Mouse (Mus musculus) limb, embryonic 14.5 days (tissue): ENCODE results near the gene Tapt1. TPM values are rescaled to one million over a fixed set of nuclear protein-coding genes. Genes with fewer than 3 reads are reported as not detected.

Experiments
- ATAC-seq: fragments of 200-750 bp; cut with Nextera tagmentation; 2 replicates; pipeline ENCODE4 v1.8.0; 2017; ENCODE audit warnings: low read depth, moderate number of reproducible peaks, moderate TSS enrichment; ENCODE audit not compliant: low FRiP score
- DNase-seq: peaks from one replicate; pipeline ENCODE4 v3.0.0-alpha.2; 2015; ENCODE audit warnings: low spot score
- H3K27ac ChIP-seq: fragments of 300-500 bp; sonication (generic); replicated peaks from 2 replicates; pipeline ENCODE4 v1.5.1; 2014; ENCODE audit warnings: low read depth, mild to moderate bottlenecking, low read length, moderate library complexity, mixed read lengths
- H3K27me3 ChIP-seq: fragments of 300-500 bp; sonication (generic); 2 replicates; pipeline ENCODE4 v1.6.1; 2014; ENCODE audit warnings: low read length, mixed read lengths; ENCODE audit not compliant: control insufficient read depth, insufficient read depth
- H3K36me3 ChIP-seq: fragments of 300-500 bp; sonication (generic); 2 replicates; pipeline ENCODE4 v1.6.1; 2014; ENCODE audit warnings: mild to moderate bottlenecking, low read length, moderate library complexity, mixed read lengths; ENCODE audit not compliant: control insufficient read depth, insufficient read depth
- H3K4me1 ChIP-seq: fragments of 300-500 bp; sonication (generic); 2 replicates; pipeline ENCODE4 v1.6.1; 2014; ENCODE audit warnings: antibody characterized with exemption, low read length, mixed read lengths; ENCODE audit not compliant: control insufficient read depth, insufficient read depth
- H3K4me2 ChIP-seq: fragments of 300-500 bp; sonication (generic); replicated peaks from 2 replicates; pipeline ENCODE4 v1.6.1; 2014; ENCODE audit warnings: low read depth, mild to moderate bottlenecking, low read length, moderate library complexity; ENCODE audit not compliant: severe bottlenecking
- H3K4me3 ChIP-seq: fragments of 300-500 bp; sonication (generic); replicated peaks from 2 replicates; pipeline ENCODE4 v1.5.1; 2014; ENCODE audit warnings: low read length
- H3K9ac ChIP-seq: fragments of 300-500 bp; sonication (generic); 2 replicates; pipeline ENCODE4 v1.6.1; 2014; ENCODE audit warnings: mild to moderate bottlenecking, low read depth, low read length, moderate library complexity; ENCODE audit not compliant: severe bottlenecking
- H3K9me3 ChIP-seq: fragments of 300-500 bp; sonication (generic); 2 replicates; pipeline ENCODE4 v1.6.1; 2016; ENCODE audit warnings: low read length; ENCODE audit not compliant: control insufficient read depth
- POLR2A ChIP-seq: fragments of 200-500 bp; IDR thresholded peaks from 2 replicates; pipeline ENCODE4 v1.8.0; 2012; ENCODE audit warnings: inconsistent platforms, mild to moderate bottlenecking, moderate library complexity, borderline replicate concordance; ENCODE audit not compliant: insufficient read depth, insufficient read length; ENCODE audit errors: extremely low read depth
- WGBS: fragments of 180-500 bp; shearing (Covaris S2); extraction: QIAGEN DNeasy Blood & Tissue Kit; methylation state at CpG from one replicate; pipeline ENCODE4 v1.1.7; 2014; 5-methylcytosine and 5-hydroxymethylcytosine counted together
- polyA plus RNA-seq, 2 experiments: library from polyadenylated mRNA; depleted of rRNA in 1 of 2; stranded (reverse) in 1 of 2; unstranded in 1 of 2; fragments of >200 nt; fragmentation: Nextera tagmentation in 1 of 2; extraction: Ambion mirVana in 1 of 2; gene quantifications; 2 replicates each; pipeline versions ENCODE4 v1.2.1 to v1.2.3; 2012 to 2014

Tapt1 gene
- polyA plus RNA-seq, 2 experiments, result 36.0 to 47.9 TPM

DNA sequence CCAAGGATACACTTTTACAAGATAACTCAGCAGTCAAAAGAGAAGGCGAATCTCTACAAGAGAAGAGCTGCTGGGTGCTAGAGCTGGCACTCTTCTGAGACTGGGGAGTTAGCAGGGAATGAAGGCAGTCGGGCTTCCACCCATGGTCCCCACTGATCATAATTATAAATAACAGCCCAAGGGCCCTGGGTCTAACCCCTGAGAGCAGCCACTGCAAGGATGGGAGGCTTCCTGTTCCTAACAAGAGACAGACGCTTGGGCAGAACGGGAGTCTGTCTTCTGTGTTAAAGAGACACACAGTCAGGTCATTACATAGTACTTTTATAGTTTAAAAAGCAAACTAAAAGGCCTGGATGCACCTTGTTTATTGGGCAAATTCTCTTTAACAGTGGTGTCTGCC lies 6.6 kb downstream of the Tapt1 start:
- TF ChIP-seq POLR2A, result no peak
- DNase-seq, result no peak
- 48% methylated on average over 4 of the region's 4 CpGs for WGBS

DNA sequence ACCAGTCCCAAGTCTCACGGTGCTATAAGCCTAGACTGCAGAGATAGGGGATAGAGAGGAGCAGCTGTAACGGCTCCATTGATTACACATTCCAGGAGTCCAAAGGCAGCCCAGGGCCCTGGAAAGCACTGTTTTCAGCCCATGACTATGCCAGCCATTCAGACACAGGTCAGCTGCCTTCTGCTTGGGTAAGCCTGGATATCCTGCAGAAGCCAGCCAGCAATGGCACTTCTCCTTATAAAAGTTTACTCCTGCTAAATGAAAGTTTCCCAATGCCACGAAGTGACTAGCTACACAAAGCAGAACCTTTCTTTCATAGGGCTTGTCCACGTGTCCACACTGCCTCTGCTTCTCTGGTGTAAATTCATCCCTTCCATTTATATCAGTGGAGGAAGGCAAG lies 7.9 kb downstream of the Tapt1 start:
- no peak overlapping the region for H3K9ac ChIP-seq
- H3K36me3 ChIP-seq, result peaks cover 12% of the 10 kb centered on the region; the same call in 1 of the 2 replicates
- no peak overlapping the region for H3K27ac ChIP-seq
- H3K4me2 ChIP-seq, result no peak overlapping the region
- WGBS, result 79% methylated on average over 4 of the region's 4 CpGs
- no peaks in the 10 kb centered on the region for H3K27me3 ChIP-seq
- no peak for TF ChIP-seq POLR2A
- H3K9me3 ChIP-seq, result no peaks in the 10 kb centered on the region
- DNase-seq, result no peak
- ATAC-seq, result no peak
- H3K4me3 ChIP-seq, result no peak overlapping the region
- H3K4me1 ChIP-seq, result 0 out of 2 replicates have a peak, but pooled peaks cover 3% of the 10 kb centered on the region

More for the DNA sequence above, 6.6 kb downstream of the Tapt1 start:
- H3K9me3 ChIP-seq, result no peaks in the 10 kb centered on the region
- no peaks in the 10 kb centered on the region for H3K27me3 ChIP-seq
- H3K4me1 ChIP-seq, result peaks cover 9% of the 10 kb centered on the region
- H3K9ac ChIP-seq, result no peak overlapping the region
- H3K4me3 ChIP-seq, result no peak overlapping the region
- no peak overlapping the region for H3K27ac ChIP-seq
- peaks cover 11% of the 10 kb centered on the region; the same call in 1 of the 2 replicates for H3K36me3 ChIP-seq
- H3K4me2 ChIP-seq, result no peak overlapping the region
- no peak for ATAC-seq

DNA sequence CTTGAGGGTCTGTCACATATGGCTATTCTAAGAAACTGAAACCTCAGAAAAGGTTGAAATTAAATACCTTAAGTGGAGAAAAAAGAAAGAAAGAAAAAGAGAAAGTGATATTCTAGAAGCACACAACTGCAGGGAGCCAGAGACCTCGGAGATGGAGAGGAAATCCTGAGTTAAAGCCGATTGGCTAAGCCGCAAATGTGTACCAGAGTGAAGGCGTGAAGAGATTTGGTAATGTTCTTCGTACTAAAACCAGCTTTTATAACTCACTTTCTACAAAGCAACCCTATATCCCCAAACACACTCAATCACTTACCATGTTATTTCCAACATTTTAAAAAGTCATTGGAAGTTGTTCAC lies 8.8 kb downstream of the Tapt1 start:
- ATAC-seq (peak; percentile 23; the same call in 1 of the 2 replicates), DNase-seq (no peak)
- Histone ChIP-seq H3K36me3 (0 out of 2 replicates have a peak, but pooled peaks cover 11% of the 10 kb centered on the region), H3K9me3 (no peaks in the 10 kb centered on the region), H3K27me3 (no peaks in the 10 kb centered on the region), H3K4me2 (no peak overlapping the region), H3K27ac (no peak overlapping the region), H3K4me3 (no peak overlapping the region), H3K9ac (no peak overlapping the region), H3K4me1 (0 out of 2 replicates have a peak, but pooled peaks cover 3% of the 10 kb centered on the region)
- no peak for TF ChIP-seq POLR2A
- WGBS, result 43% methylated on average over 5 of the region's 5 CpGs

DNA sequence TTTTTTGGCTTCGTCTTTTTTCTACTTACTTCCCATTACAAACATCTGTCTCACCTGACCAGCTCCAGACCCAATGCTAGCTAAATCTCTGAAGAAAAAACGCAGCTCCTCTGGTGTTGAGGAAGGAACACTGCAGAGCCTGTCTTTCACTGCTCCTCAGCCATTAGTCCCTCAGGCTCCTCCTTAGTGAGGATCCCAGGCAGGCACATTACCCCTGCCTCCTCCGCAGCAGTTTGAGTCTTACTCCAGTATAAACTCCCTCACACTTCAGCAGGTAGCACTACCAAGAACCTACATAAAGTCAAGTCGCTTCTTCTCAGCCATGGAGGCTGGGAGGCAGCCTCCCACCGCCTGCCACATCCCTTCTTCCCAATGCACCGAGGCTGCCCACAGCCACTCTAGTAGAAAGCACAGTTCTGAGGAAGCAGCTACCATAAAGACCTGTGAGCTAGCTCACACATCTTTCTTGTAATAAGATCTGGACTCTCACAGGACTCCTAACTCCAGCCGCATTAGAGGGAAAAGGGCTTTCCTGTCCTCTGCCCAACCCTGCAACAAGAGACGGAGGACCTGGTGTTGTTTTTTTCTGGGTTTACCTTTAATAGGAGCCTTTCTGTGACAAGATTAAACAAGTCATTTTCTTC lies 9.3 kb downstream of the Tapt1 start:
- ATAC-seq, result peak; percentile 37
- Histone ChIP-seq H3K27me3 (no peaks in the 10 kb centered on the region), H3K4me3 (no peak overlapping the region), H3K9me3 (no peaks in the 10 kb centered on the region), H3K4me2 (no peak overlapping the region), H3K4me1 (0 out of 2 replicates have a peak, but pooled peaks cover 3% of the 10 kb centered on the region), H3K9ac (no peak overlapping the region), H3K36me3 (0 out of 2 replicates have a peak, but pooled peaks cover 9% of the 10 kb centered on the region), H3K27ac (0 out of 2 replicates have a peak overlapping the region, but pooled peaks have one; percentile 26)
- WGBS, result 55% methylated on average over 8 of the region's 8 CpGs
- DNase-seq, result no peak
- no peak for TF ChIP-seq POLR2A

DNA sequence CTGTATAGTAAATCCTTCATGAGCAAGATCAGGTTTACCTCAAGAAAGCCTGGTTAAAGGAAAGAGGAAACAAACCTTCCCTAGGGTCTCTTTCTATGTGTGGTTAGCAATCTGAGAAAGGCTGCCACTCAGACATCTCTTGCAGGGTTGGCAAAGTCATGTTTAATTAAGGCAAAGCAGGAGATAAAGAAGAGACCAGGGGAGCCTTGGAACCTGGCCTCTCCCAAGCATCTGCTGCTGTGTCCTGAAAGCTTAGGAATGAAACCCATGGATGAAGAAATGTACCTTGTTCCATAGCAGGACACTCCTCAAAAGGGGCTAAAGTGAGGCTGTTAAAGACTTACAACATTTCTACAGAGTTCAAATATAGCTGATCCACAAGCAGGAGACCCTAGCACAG lies 11.3 kb downstream of the Tapt1 start:
- Histone ChIP-seq H3K9me3 (no peaks in the 10 kb centered on the region), H3K9ac (no peak overlapping the region), H3K27ac (no peak overlapping the region), H3K4me2 (no peak overlapping the region), H3K36me3 (peaks cover 10% of the 10 kb centered on the region; the same call in 1 of the 2 replicates), H3K27me3 (no peaks in the 10 kb centered on the region), H3K4me1 (0 out of 2 replicates have a peak, but pooled peaks cover 3% of the 10 kb centered on the region), H3K4me3 (no peak overlapping the region)
- TF ChIP-seq POLR2A, result no peak
- DNase-seq (no peak), ATAC-seq (no peak)
